ENCODE assay signal across 10 mouse cellular contexts in genomic region chr7:88027411-88028132, GRCm38 (mm10).
DNase-seq lines count a peak whose midpoint lies in the region; ATAC-seq and TF ChIP-seq lines count a peak whose summit lies in the region.
"Had no signal": no experiment of that assay in that cellular context is flagged by ENCODE, and none has a peak within 500 bp of the region (broad histone marks: within the 10 kb centered on the region; RNA-seq: fewer than 3 reads in every experiment).

No protein-coding gene starts in this region.

- H3K9me3 ChIP-seq in lung, embryonic 16.5 days (ENCODE audit: control insufficient read depth, low read length) = no peaks in the 10 kb centered on the region

- no peaks in the 10 kb centered on the region for H3K36me3 ChIP-seq in lung, embryonic 16.5 days (ENCODE audit: control insufficient read depth, insufficient read depth, low read length)

- 30% methylated on average over 3 of the region's 3 CpGs for WGBS in lung, embryonic 16.5 days

- H3K27ac ChIP-seq in gastrocnemius, adult 2 months = no peak overlapping the region
- H3K27ac ChIP-seq in lung, embryonic 16.5 days (ENCODE audit: low read length) = no peak overlapping the region

- ATAC-seq in lung, embryonic 16.5 days (ENCODE audit: low read depth) = peak; percentile 98
- ATAC-seq: liver, postnatal 0 days had no signal

- TF ChIP-seq CTCF in gastrocnemius, adult 2 months (IDR thresholded peaks at IDR 0.05) = no peak

- no peaks in the 10 kb centered on the region for H3K27me3 ChIP-seq in lung, embryonic 16.5 days (ENCODE audit: control insufficient read depth, insufficient read depth, low read depth, low read length)

- intact Hi-C loops in gastrocnemius, adult 2 months (cut with DNase I) = no loop called here

- no peak overlapping the region for H3K4me3 ChIP-seq in gastrocnemius, adult 2 months
- no peak overlapping the region for H3K4me3 ChIP-seq in lung, embryonic 16.5 days (ENCODE audit: low read length)

- peak; percentile 31 for DNase-seq in gastrocnemius, adult 2 months
- DNase-seq in gastrocnemius, adult 8-10 months (ENCODE audit: low spot score in 2 of 2) = no peak
- DNase-seq in adrenal gland, postnatal 36 days = peak; percentile 38 to 54
- DNase-seq in layer of hippocampus, adult 11-12 months (ENCODE audit: low spot score) = peak; percentile 52
- DNase-seq in thymus, postnatal 10 days (ENCODE audit: low spot score in 2 of 2) = no peak
- DNase-seq in heart, adult 9 months (ENCODE audit: low spot score in 2 of 2) = no peak
- DNase-seq in cerebellum, adult 11-12 months = no peak
- DNase-seq: kidney, adult 8-10 months; liver, postnatal 0 days had no signal

- H3K9ac ChIP-seq in lung, embryonic 16.5 days (ENCODE audit: low read length) = no peak overlapping the region
- H3K9ac ChIP-seq: liver, postnatal 0 days had no signal

- no peak overlapping the region for H3K4me2 ChIP-seq in lung, embryonic 16.5 days (ENCODE audit: low read depth, low read length)

- H3K4me1 ChIP-seq in lung, embryonic 16.5 days (replicated peaks; ENCODE audit: control insufficient read depth, insufficient read depth, low read length) = no peaks in the 10 kb centered on the region

Comparison
In these comparisons a context has a peak if more than half of its experiments do, and no peak if none do; other contexts are left out.
1. DNase-seq: peak in gastrocnemius, adult 2 months (single experiment), adrenal gland, postnatal 36 days (2 of 2) and layer of hippocampus, adult 11-12 months (single experiment); none in gastrocnemius, adult 8-10 months (0 of 2), thymus, postnatal 10 days (0 of 2), heart, adult 9 months (0 of 2) and cerebellum, adult 11-12 months (single experiment).